Mouse (Mus musculus) bone marrow, adult 2 months (tissue): ENCODE measurements around the gene Trim71. TPM values are rescaled to one million over a fixed set of nuclear protein-coding genes. Genes with fewer than 3 reads are reported as not detected.

Experiments
- H3K27ac ChIP-seq: fragments of 200-500 bp; 2 replicates; pipeline ENCODE4 v1.5.1; 2012; ENCODE audit warnings: low read depth, mild to moderate bottlenecking, control low read depth, inconsistent platforms, low read length; ENCODE audit not compliant: control insufficient read depth, poor library complexity, insufficient read depth
- H3K4me1 ChIP-seq: fragments of 200-500 bp; 2 replicates; pipeline ENCODE4 v1.6.1; 2011; ENCODE audit warnings: low read length; ENCODE audit not compliant: control insufficient read depth, insufficient read depth
- H3K4me3 ChIP-seq: fragments of 200-500 bp; replicated peaks from 2 replicates; pipeline ENCODE3; 2011; ENCODE audit warnings: mild to moderate bottlenecking, low read depth, low read length, control low read depth; ENCODE audit not compliant: control insufficient read depth
- CTCF ChIP-seq: fragments of 200-500 bp; IDR thresholded peaks from 2 replicates; pipeline ENCODE4 v1.5.1; 2011; ENCODE audit warnings: low read length, control low read depth; ENCODE audit not compliant: control insufficient read depth, insufficient read depth
- POLR2A ChIP-seq: fragments of 200-500 bp; IDR thresholded peaks from 2 replicates; pipeline ENCODE4 v1.6.1; 2011; ENCODE audit warnings: low read depth, mild to moderate bottlenecking, control low read depth, low read length, borderline replicate concordance; ENCODE audit not compliant: control insufficient read depth
- WGBS: fragments of 180-500 bp; shearing (Covaris S2); methylation state at CpG from one replicate; pipeline ENCODE4 v1.1.7; 2018; 5-methylcytosine and 5-hydroxymethylcytosine counted together
- polyA plus RNA-seq: library from polyadenylated mRNA; stranded (reverse); fragments of >200 nt; gene quantifications from 2 replicates; pipeline ENCODE4 v1.2.4, GENCODE M21; 2011; ENCODE audit warnings: low replicate concordance; ENCODE audit not compliant: missing spikeins, insufficient read depth, insufficient read length

Gene Trim71
- 0.23 and 4.1 TPM in 2 replicates for polyA plus RNA-seq

DNA sequence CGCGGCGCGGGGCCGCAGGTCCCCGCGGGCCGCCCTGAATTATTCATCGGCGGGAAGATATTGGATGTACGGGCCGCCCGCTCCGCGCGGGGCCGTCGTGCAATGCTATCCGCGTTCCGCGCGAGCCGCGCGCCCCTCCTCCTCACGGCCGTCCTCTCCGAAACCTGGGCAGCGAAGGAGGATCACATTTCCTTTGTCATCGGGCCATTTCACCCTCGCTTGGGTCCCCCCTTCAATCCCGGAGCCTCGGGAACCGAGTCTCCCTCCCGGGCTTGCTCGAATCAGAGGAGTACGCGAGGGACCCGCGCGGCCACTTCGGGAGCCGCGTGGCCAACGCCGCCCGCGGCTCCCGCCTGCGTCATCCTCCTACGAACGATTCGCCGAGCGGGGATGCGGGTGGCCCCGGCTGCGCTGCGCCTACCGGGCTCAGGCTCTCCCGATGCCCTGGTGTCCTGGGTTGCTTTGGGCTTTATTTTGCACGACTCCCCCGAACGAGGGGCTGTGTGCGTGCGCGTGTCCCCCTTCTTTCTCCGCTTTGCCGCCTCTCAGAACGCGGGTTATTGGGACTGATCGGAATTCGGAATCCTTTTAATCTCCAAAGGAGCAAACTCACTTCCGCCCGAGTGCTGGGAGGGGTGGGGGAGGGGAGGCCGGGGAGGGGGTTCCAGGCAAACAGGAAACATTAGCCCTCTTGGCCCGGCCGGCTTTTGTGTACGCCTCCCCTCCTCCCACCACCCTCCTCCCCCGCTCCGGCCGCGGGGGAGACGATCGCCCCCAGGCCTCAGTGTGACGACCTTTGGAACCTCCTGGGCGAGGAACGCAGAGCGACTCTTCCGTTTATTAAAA lies at the start of gene Trim71:
Trim71 (minus strand) TSS at position 609 of the 846 bp plus-strand sequence.
- H3K4me3 ChIP-seq = no peak within 1 kb of the TSS
- no peak within 1 kb of the TSS; the same call in 1 of the 2 replicates for H3K27ac ChIP-seq
- WGBS = 1% methylated on average over 91 of the region's 91 CpGs
- no peaks in the 10 kb centered on the region for H3K4me1 ChIP-seq
- TF ChIP-seq CTCF = no peak
- no peak for TF ChIP-seq POLR2A

DNA sequence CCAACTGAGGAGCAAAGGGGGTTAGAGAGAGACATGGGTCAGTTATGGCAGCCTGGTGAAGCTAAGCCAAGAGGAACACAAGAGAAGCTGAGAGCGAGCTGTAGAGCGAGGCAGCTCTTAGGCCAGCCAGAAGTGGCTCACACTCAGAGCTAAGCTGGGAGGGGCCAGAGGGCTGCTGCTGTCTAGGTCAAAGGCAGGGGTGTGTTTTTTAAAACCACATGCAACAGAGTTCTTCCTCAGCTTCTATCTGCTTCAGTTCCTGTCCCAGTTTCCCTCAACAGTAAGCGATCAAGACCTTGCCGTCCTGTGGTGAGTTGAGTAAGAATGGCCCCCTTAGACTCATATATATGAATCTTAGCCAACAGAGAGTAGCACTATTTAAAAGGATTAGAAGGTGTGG lies 48.9 kb upstream of the Trim71 start:
- no peak for TF ChIP-seq POLR2A
- no peak for TF ChIP-seq CTCF
- 57% methylated on average over 4 of the region's 4 CpGs for WGBS

DNA sequence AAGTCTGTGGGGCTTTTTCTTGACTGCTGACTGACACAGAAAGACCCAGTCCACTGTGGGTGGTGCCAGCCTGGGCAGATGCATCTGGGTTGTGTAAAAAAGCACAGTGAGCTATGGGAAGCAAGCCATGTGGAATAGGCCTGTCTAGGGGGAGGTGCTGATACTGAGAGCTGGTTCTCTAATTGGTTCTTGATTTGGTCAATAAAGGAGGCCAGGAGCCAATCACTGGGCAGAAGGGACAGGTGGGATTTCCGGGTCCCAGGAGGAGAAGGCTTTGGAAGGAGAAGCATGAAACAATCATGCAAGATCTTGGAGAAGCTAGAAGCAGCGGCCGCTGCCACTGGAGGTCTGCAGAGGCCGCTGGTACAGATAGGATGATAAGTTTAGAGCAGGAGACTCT lies 48.4 kb upstream of the Trim71 start:
- no peak overlapping the region for H3K27ac ChIP-seq

More for the DNA sequence above, 48.9 kb upstream of the Trim71 start:
- Histone ChIP-seq H3K4me1 (no peaks in the 10 kb centered on the region), H3K4me3 (no peak overlapping the region), H3K27ac (no peak overlapping the region)

DNA sequence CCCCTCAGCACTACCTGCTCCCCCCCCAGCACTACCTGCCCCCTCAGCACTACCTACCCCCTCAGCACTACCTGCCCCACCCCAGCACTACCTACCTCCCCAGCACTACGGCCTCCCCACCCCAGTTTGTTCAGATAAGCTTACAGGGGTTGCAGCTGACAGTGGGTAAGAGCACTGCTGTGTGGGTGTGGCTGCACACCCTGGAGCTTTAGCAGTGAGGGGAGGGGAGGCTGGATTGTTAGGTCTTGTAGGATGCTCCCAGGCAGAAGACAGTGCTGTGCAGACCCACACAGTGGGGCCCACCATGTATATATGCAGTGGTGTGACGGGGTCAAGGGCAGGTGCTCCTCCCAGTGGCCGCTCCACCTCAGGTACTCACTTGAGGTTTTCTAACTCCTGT lies 46.1 kb upstream of the Trim71 start:
- WGBS = 82% methylated on average over 3 of the region's 3 CpGs
- Histone ChIP-seq H3K4me1 (no peaks in the 10 kb centered on the region), H3K27ac (no peak overlapping the region), H3K4me3 (no peak overlapping the region)
- TF ChIP-seq POLR2A (no peak), CTCF (no peak)

More for the DNA sequence above, 48.4 kb upstream of the Trim71 start:
- Histone ChIP-seq H3K4me3 (no peak overlapping the region), H3K4me1 (no peaks in the 10 kb centered on the region)
- TF ChIP-seq POLR2A (no peak), CTCF (no peak)
- 89% methylated on average over 4 of the region's 4 CpGs for WGBS

DNA sequence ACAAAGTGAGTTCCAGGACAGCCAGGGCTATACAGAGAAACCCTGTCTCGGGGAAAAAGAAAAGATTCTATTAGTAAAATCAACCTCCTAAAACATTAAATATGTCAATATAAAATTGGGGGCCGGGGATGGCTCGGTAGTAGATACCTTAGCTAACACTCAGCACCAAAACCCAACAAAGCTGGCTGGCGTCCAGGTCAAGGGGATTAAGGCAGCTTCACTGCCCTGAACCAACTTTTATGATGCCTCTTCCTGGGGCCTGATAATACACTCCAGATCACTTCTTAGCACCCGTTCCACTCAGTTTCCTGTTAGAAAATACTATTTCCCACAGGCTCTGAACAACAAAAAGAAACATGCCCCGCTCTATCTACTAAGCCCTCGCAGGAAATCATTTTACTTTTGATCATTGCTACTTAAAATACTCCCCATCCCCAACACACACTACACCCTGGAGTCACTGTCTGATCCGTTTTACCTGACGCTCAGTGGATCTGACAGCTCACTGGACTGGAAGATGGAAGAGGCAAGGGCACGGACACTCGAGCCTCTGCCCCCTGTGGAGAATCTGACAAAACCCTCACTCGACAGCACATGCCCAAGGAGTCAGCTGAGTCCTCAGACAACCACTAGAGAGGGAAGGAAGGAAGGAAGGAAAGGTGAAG lies 39.8 kb upstream of the Trim71 start:
- H3K4me1 ChIP-seq = no peaks in the 10 kb centered on the region
- TF ChIP-seq CTCF = no peak
- no peak for TF ChIP-seq POLR2A
- no peak overlapping the region for H3K27ac ChIP-seq
- H3K4me3 ChIP-seq = no peak overlapping the region
- 83% methylated on average over 12 of the region's 12 CpGs for WGBS

DNA sequence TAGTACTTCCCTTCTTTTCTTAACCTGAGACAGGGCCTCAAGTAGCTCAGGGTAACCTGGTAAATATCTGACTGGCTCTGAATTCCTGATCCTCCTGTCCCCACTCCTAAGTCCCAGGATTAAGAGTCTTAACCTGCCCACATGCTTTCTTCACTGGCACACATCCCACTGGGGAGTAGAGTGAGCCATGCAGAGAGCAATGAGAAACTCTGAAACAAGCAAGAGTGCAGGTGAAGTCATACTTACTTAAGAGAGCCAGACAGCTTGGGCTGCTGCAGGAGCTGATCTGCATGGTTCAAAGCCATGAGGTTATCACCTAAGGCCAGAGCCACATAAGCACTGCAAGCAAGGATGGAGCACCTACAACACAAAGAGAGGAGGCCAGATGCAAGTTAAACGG lies 36.9 kb upstream of the Trim71 start:
- no peak for TF ChIP-seq POLR2A
- no peaks in the 10 kb centered on the region for H3K4me1 ChIP-seq
- no peak overlapping the region for H3K27ac ChIP-seq
- no peak overlapping the region for H3K4me3 ChIP-seq
- 86% methylated on average over 1 of the region's 1 CpGs for WGBS

DNA sequence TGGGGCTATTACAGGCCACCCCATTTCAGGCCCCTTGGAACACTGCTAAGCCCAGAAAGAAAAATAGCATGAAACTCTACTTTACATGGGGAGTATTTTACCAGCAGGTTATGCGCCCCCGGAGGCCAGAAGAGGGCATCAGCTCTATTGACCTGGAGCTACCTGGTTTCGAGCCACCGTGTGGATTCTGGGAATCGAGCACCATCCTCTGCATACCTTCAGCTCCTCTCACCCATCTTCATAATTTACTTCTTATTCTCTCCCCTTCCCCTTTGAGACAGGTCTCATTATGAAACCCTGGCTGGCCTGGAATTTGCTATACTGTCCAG lies 20.8 kb upstream of the Trim71 start:
- H3K4me3 ChIP-seq = no peak overlapping the region
- WGBS = 80% methylated on average over 5 of the region's 5 CpGs
- H3K27ac ChIP-seq = no peak overlapping the region
- TF ChIP-seq POLR2A (no peak), CTCF (peak; percentile 17; the same call in 1 of the 2 replicates)
- H3K4me1 ChIP-seq = no peaks in the 10 kb centered on the region; the same call in 1 of the 2 replicates

DNA sequence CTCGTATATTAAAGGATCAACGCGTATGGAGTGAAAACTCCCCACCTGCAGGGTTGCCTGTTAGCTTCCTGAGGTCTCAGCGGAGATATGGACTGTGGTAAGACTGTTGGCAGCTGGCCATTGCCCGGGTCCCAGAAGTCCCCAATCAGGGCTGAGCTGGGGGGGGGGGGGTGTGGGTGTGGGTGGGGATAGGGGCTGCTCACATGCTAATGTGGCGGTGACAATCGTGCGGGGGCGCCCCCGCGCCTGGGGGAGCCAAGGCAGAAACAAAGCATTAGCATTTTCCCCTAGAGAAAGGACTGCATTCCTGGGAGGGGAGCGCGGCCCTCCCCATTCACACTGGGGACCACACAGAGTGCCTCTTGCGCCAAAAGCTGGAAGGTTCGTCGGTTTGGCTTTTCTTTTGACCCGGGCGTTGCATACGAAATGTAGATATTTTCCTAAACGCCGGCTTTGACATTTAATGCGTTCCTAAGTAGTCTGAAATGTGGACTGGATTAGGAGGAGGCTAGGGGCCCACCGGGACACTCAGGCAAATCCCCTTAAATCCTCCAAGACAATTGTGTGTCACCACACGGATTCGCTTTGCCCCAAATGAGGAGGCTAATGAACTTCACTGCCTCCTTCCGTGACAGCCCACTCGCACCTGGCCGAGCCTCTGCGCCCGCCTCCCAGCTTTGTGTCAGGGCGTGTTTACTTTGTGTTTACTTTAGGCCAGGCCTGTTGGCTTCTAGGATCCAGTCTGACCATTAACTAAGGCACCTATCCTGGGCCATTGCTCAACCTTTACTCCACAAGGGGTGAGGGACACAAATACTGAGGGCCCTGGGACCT lies 20.2 kb upstream of the Trim71 start:
- TF ChIP-seq POLR2A (no peak), CTCF (no peak)
- no peaks in the 10 kb centered on the region; the same call in 1 of the 2 replicates for H3K4me1 ChIP-seq
- H3K4me3 ChIP-seq = no peak overlapping the region
- WGBS = 31% methylated on average over 31 of the region's 31 CpGs
- no peak overlapping the region for H3K27ac ChIP-seq
